Mouse (Mus musculus) liver, adult (tissue): ENCODE data around the gene Csnk1g1.
A peak's percentile ranks its signal among the peaks of the same experiment; 100 is the strongest.

ENCODE experiments used
- GATA4 ChIP-seq: IDR thresholded peaks from 2 replicates; pipeline ENCODE4 v1.6.1; 2014; ENCODE audit warnings: mild to moderate bottlenecking, low read length; ENCODE audit not compliant: insufficient replicate concordance

The Csnk1g1 gene

DNA sequence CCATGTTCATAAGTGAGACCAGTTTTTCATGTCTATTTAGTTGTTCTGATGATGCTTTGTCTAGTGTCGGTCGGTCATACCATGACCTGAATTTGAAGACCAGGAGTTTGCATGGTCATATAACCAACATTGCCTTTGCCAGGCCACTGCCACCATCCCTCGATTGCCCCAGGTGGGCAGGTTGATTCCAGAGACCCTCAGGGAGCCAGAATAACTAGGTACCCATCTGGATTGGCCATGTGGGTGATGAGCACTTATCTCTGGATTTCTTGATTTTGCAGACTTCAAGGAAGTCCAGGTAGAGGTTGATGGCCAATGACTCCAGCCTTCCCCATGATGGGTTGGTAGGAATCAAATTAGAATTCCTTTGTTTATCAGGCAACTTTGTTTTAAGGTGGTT is 134.5 kb downstream of the Csnk1g1 start:
- no peak for TF ChIP-seq GATA4

DNA sequence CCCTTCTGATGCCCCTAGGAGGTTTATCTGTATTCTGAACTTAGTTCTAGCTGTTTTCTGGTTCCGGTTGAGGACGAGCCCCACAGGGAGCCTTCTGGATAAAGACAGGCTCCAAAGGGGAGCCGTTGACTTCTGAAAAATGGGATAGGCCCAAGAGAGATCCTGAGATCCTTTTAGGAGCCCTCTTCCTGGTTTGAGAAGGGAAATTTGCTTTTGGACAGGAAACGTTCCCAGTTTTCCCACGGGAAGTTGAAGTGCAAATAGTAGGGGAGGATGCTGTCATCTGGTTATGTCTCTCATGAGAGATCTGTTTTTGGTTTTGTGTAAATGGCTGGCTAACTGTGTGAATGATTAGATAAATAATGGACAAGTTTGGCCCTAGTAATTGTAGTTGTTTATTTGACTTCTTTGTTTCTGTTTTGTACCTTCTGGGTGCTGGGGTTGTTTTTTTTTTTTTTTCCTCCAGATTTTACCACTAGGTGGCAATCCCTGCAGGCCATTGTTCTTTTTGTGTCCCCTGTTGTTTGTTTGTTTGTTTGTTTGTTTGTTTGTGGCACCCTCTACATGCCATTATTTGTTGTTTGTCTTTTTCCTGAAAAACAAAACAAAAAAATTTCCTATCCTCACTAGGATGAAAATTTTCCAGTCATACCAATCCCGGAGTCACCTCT is 141.3 kb downstream of the Csnk1g1 start:
- no peak for TF ChIP-seq GATA4

DNA sequence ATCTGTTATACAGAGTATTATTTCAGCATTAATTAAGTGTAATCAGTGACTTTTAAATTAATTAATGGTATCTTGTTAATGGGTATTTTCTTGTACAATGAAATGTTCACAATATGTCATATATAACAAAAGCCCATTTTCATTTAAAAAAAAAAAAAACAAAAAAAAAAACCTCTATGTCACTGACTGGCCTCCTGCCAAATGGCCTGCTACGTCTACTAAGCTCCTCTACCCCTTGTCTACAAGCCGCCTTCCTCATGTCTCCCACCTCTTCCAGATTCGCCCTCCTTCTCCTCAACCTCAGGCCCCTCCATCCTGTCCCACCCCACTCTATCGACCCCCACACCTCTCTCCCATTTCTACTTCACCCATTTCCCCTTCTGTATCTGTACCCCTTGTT is 142.8 kb downstream of the Csnk1g1 start:
- TF ChIP-seq GATA4, result no peak

DNA sequence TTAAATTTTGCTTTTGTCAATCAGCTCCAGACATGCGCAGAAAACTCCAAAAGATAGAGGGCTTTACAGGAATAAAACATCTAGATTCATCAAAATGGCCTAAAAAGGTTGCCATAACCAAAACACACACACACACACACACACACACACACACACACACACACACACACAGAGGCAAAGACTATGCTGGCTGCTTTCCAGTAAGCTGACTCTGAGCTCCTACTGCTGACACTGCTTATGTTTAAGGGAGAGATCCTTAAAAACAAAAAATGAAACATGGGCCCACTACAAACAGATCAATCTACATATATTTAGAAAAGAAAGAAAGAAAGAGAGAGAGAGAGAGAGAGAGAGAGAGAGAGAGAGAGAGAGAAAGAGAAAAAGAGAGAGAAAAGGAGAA is 144.0 kb downstream of the Csnk1g1 start:
- no peak for TF ChIP-seq GATA4

DNA sequence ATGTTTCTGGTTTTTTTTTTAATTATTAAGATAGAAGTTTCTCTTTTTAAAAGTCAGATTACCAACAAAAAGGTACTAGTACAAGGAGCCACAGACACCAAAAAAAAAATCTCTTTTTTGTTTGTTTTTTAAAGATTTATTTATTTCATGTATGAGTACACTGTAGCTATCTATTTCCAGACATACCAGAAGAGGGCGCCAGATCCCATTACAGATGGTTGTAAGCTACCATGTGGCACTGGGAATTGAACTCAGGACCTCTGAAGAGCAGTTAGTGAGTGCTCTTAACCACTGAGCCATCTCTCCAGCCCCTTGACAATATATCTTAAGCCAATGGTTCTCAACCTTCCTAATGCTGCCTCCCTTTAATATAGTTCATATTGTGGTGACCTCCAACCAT is 144.9 kb downstream of the Csnk1g1 start:
- TF ChIP-seq GATA4, result no peak

DNA sequence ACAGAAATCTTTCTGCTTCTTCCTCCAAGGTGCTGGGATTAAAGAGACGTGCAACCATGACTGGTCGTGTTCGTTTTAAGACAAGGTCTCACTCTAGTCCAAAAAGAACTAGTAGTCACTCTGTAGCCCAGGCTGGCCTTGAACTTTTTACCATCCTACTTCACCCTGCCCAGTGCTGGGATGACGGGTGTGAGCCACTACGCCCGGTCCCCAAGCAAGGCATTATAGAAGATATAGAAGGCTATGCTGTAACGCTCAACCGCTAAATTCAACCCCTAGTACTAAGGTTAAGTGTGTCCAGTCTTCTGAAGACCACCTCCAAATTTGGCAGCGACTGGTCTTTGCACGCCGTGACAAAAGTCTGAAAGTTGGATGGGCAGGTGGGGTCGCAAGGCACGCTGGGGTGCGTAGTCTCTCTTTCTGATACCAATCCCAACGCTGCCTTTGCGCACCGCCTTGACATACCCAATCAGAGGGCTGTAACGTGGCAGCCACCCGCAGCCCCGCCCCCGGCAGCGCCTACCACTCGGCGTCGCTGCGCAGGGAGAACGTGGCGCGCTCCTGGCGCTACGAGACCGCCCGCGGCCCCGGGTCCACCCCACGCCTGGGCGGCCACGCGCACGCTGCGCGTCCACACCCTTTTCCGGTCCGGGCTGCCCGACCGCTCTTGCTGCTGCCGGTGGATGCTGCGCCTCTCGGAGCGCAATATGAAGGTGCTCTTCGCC is 151.0 kb downstream of the Csnk1g1 start, which contains the start of gene Ppib:
Ppib (plus strand) TSS at position 640 of the 725 bp plus-strand sequence.
- TF ChIP-seq GATA4, result peak; percentile 70; the same call in 1 of the 2 replicates

DNA sequence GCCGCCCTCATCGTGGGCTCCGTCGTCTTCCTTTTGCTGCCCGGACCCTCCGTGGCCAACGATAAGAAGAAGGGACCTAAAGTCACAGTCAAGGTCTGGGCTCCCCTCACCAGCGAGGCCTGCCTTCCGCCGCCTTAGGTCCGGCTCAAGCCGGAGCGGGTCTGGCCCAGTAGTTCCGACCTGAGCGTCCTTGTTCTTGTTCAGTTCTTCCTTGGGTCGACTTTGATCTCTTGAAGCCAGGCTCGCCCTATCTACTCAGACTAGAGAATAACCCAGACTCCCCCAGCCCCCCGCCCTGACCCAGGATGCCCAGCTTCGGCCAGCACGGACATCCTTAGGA is 151.6 kb downstream of the Csnk1g1 start:
- no peak for TF ChIP-seq GATA4

DNA sequence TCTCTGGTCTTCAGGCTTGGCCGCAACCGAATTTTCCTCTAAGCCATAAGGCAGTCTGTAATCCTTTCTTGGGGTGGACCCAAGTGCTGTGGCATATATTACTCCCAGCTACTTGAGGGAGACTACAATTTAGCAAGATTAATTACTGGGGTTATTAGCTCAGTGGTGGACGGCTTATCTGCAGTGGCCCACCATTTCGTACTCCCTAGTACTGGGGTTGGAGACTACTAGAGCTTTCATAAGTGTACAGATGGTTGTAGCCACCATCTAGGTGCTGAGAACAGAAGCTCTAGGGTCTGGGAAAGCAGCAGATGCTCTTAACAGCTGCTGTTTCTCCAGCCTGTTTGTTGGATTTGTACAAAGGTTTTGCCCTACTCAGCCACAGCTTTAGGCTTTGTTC is 152.3 kb downstream of the Csnk1g1 start:
- TF ChIP-seq GATA4, result no peak

DNA sequence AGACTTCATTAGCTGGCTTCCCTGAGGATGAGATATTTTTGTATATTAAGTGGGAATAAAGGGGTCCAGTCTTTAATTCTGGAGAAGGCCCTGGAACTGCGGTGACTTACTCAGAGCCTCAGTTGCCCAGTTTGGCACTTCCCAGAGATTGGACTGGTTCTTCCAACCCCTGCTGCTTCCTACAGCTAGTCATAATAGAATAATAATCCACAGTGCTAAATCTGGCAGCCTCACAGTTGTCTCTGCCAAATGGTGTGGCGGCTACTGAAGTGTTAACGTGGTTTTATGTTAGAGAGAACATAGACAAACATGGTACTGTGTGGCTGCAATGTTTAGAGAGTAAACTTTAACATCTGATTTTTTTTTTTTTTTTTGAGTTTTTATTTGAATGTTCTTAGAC is 152.9 kb downstream of the Csnk1g1 start:
- no peak for TF ChIP-seq GATA4

DNA sequence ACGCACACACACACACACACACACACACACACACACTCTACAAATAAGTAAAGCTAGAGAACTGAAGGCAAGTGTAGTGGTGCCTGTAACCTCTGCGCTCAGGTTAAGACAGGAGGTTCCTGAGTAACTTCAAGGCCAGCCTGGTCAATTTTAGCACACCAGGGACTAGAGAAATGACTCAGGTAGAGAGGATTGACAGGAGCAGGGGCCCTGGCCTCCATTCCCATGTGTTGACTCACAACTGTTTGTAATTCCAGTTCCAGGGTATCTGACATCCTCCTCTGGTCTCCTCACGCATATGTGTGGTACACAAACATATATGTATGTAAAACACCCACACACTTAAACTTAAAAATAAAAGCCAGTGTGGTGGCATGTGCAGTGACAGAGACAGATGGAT is 154.7 kb downstream of the Csnk1g1 start:
- no peak for TF ChIP-seq GATA4

DNA sequence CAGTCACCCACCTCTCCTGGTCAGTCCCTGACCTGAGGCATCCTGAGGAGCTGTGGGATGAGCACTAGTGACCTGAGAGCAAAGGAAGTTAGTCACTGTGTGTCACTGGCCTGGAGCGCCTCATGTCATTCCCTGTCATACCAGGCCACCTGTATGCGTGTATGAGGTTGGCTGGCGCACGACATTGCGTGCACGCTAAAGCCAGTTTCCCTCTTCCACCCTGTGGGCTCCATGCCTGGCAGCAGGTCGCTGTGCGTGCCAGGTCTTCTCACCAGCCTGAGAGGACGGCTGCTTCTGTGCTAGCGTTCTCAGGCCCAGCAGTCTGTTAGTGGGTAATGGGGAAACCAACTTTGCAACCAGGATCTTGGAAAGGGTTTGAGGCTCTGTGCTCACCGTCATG is 155.6 kb downstream of the Csnk1g1 start:
- TF ChIP-seq GATA4, result no peak

DNA sequence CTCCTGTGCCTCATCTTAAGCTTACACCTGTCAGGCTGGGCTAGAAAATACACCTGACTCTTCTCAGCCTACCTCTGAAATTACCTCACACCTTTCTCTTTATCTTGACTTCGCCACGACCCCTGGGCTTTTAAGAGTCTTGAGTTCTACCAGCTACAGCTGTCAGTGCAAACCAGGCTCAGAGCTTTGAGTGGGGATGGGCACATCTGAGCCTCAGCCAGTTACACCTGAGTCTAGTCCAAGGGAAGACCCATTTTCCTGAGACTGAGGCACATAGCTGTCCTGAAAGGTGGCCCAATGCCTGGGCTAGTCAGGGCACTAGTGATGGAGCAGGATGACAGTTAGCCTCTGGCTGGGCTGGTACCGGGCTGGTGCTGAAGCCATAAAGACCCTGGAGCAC is 158.1 kb downstream of the Csnk1g1 start:
- no peak for TF ChIP-seq GATA4

DNA sequence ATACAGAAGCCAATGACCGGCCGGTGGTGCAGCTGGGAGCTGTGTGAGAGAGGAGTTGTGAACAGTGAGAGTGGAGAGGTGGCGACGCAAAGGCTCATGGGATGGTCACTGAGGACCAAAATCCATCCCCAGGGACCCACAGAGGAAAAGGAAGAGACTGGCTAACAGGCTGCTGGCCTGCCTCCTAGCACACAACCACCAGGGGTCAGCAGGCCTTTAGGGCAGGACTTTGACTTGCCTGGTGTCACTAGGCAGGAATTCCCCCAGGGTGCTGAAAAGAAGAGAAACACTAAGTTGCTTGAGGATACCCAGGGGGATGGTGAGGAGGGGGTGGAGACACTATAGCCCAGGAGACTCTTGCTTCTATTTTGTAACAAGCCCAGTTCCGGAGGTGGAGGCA is 158.8 kb downstream of the Csnk1g1 start:
- no peak for TF ChIP-seq GATA4

DNA sequence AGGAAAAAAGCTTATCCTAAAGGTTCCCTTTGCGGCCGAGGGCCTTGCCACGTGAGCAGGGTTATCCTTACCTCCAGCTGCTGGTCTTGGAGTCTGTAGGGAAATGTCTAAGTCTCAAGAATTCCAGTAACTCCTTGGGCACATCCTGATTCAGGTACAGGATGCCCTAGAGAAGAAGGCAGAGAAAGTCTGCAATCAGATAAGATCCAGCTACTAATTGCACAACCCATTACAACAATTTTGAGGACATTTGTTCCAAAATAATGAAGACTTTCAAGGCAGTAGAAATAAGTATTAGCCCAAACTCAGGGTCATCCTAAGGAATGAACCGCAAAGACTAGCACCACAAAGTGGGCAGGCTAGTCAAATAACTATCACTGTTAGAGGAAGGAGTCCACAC is 159.3 kb downstream of the Csnk1g1 start:
- no peak for TF ChIP-seq GATA4

DNA sequence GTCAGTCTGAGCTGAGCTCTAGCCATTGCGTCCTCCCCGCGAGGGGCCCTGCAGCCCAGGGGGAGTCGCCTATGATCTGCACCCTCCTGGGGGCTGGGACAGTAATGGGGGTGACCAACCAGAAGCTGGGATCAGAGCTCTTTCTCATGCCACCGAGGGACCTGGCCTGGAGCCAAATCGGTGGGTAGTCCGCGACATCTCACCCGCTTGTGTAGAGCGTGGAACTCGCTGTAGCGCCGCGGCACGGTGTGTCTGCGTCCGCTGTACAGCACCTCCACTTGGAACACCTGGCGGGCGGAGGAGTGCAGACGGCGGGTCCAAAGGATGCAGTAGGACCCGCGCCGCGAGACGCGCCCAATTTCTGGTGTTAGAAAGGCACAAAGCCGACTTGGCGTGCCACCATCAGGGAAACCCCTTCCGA is 160.3 kb downstream of the Csnk1g1 start:
- no peak for TF ChIP-seq GATA4

DNA sequence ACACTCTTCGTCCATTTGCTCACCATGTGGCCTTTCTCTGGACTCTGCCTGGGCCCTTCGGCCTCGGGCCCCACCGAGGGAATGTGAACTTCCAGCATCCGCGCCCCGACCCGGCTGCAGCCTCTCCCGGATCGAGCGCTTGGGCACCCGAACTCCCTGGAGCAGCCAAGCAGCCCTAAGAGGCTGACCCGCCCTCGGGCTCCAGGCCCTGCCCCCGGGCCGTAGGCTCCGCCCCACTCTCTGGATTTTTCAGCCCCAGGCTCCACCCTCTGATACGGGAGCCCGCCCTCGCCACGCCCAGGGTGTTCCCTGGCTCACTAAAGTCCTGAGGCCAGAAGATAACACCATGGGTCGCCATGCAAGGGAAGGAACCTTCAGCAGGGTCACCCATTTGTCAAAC is 160.9 kb downstream of the Csnk1g1 start, which contains the start of gene Snx22:
Snx22 (minus strand) TSS at position 137 of the 400 bp plus-strand sequence.
- no peak for TF ChIP-seq GATA4

DNA sequence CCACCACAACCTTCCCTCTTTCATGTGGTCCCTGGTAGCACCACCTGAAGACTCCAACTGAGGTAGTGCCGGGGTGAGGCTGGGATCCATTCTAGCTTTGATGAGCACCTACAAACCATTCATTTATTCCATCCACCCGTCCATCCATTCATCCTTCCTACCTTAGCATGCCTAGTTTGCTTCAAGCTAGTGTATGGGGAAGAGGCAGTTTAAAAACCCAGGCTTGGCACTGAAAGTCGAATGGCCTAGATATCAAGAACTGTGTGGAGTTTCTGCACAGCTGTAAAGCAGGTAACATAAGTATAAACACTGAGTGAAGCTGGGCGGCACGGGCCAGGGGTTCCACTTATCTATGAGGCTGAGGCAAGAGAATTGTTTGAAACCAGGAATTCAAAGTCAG is 161.4 kb downstream of the Csnk1g1 start:
- no peak for TF ChIP-seq GATA4

DNA sequence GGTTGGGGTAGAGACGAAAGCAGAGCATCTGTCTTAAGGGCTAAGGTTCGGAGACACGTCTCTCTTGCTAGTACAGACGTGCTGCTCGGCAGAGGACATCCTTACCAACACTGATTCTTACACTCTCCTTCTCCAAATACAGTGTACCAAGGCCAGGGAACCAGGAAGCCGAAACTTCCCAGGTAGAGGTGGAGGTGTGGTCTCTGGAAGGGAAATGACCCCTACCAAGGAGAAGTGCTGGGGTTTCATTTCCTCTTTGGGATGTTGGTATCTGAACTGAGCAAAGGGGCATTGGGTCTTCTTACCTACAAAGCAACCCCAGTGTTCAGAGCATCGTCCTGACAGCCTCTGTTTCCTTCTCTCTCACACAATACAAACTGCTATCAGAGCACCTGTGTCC is 164.0 kb downstream of the Csnk1g1 start:
- no peak for TF ChIP-seq GATA4

DNA sequence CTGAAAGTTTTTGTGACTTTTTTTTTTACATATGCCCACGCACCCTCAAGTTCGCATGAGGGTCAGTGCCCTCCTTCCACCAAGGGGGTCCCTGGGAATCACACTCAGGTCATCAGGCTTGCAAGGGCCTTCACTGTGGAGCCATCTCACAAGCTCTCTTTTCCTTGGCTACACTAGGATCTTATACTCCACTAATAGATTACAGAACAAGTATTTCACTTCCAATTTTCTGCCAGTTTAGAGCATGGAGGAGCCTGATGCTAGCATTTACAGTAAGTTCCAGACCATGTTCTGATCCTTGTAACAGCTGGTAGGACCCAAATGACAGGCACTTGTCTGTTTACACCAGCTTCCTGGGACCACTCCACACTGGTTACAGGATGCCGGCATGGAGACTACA is 169.3 kb downstream of the Csnk1g1 start:
- no peak for TF ChIP-seq GATA4
